ENCODE assay signal across 8 mouse cellular contexts in genomic region chr10:128731002-128731433, GRCm38 (mm10). TPM values are rescaled to one million over a fixed set of nuclear protein-coding genes. Genes with fewer than 3 reads are reported as not detected.
DNase-seq lines count a peak whose midpoint lies in the region; ATAC-seq and TF ChIP-seq lines count a peak whose summit lies in the region.

No protein-coding gene starts in this region.

- peak; percentile 61 for TF ChIP-seq RAD21 in MEL (IDR thresholded peaks at IDR 0.05; ENCODE audit: low read depth, low read length)

- no peak overlapping the region for H3K27ac ChIP-seq in MEL (ENCODE audit: control insufficient read depth, low read depth, low read length)
- no peak overlapping the region for H3K27ac ChIP-seq in forebrain, embryonic 14.5 days (ENCODE audit: low read depth, low read length)
- no peak overlapping the region for H3K27ac ChIP-seq in lung, postnatal 0 days (ENCODE audit: low read length)

- 17% methylated on average over 10 of the region's 10 CpGs for WGBS in forebrain, embryonic 14.5 days
- 17% methylated on average over 10 of the region's 10 CpGs for WGBS in lung, postnatal 0 days

- H3K4me3 ChIP-seq in MEL (ENCODE audit: control insufficient read depth in 1 of 2, insufficient read depth in 1 of 2, low read depth in 2 of 2, low read length in 2 of 2) = no peak overlapping the region; a peak in 1 of 4 replicates
- no peak overlapping the region for H3K4me3 ChIP-seq in forebrain, embryonic 14.5 days (ENCODE audit: low read depth, low read length)
- no peak overlapping the region for H3K4me3 ChIP-seq in lung, postnatal 0 days (ENCODE audit: low read depth, low read length)

- H3K4me2 ChIP-seq in forebrain, embryonic 14.5 days (ENCODE audit: low read length) = no peak overlapping the region
- H3K4me2 ChIP-seq in lung, postnatal 0 days (replicated peaks; ENCODE audit: low read depth, low read length) = no peak overlapping the region

- H3K79me2 ChIP-seq in MEL (ENCODE audit: control insufficient read depth, insufficient read depth, low read length, poor library complexity) = no peaks in the 10 kb centered on the region

- no peaks in the 10 kb centered on the region for H3K9me3 ChIP-seq in MEL (replicated peaks; ENCODE audit: insufficient read depth, low read length)
- H3K9me3 ChIP-seq in forebrain, embryonic 14.5 days (replicated peaks; ENCODE audit: control insufficient read depth, low read length) = no peaks in the 10 kb centered on the region
- H3K9me3 ChIP-seq in lung, postnatal 0 days (ENCODE audit: low read length) = no peaks in the 10 kb centered on the region

- H3K9ac ChIP-seq in MEL (ENCODE audit: control insufficient read depth, low read depth, low read length, poor library complexity, severe bottlenecking) = no peak overlapping the region
- no peak overlapping the region for H3K9ac ChIP-seq in forebrain, embryonic 14.5 days (ENCODE audit: low read length)
- H3K9ac ChIP-seq in lung, postnatal 0 days (replicated peaks; ENCODE audit: low read depth) = no peak overlapping the region

- H3K36me3 ChIP-seq in MEL (ENCODE audit: control insufficient read depth in 1 of 2, insufficient read depth in 2 of 2, low read length in 2 of 2) = peaks cover 0 to 2% of the 10 kb centered on the region in 2 experiments; a peak in 1 of 4 replicates
- no peaks in the 10 kb centered on the region for H3K36me3 ChIP-seq in forebrain, embryonic 14.5 days (ENCODE audit: control insufficient read depth, insufficient read depth, low read length)
- 0 out of 2 replicates have a peak, but pooled peaks cover 10% of the 10 kb centered on the region for H3K36me3 ChIP-seq in lung, postnatal 0 days (ENCODE audit: insufficient read depth, low read length)

- no peaks in the 10 kb centered on the region; a peak in 1 of 4 replicates for H3K4me1 ChIP-seq in MEL (ENCODE audit: control insufficient read depth in 1 of 2, insufficient read depth in 2 of 2, low read length in 2 of 2)
- no peaks in the 10 kb centered on the region for H3K4me1 ChIP-seq in forebrain, embryonic 14.5 days (ENCODE audit: control insufficient read depth, insufficient read depth, low read length)
- no peaks in the 10 kb centered on the region for H3K4me1 ChIP-seq in lung, postnatal 0 days (ENCODE audit: insufficient read depth, low read depth, low read length)

- TF ChIP-seq CTCF in MEL (IDR thresholded peaks at IDR 0.05 in 2 of 3, conservative IDR thresholded peaks at IDR 0.05 in 1 of 3; ENCODE audit: control insufficient read depth in 1 of 3, insufficient read depth in 1 of 3, low read depth in 2 of 3, low read length in 3 of 3, poor library complexity in 1 of 3, severe bottlenecking in 1 of 3) = peak; percentile 73 to 89 (median 81)
- peak; percentile 87 for TF ChIP-seq CTCF in lung, postnatal 0 days (IDR thresholded peaks at IDR 0.05)

- TF ChIP-seq POLR2A in MEL (IDR thresholded peaks at IDR 0.05; ENCODE audit: control insufficient read depth in 1 of 2, insufficient read depth in 1 of 2, low read depth in 1 of 2, low read length in 2 of 2, poor library complexity in 1 of 2) = no peak

- intact Hi-C loops in heart, postnatal 10 days (cut with DNase I) = loop anchor here (2.0 to 10.0 kb wide), 2 partner anchors 164 to 244 kb away; no protein-coding TSS in a partner anchor

- peak; percentile 74 for DNase-seq in MEL (ENCODE audit: low read depth, low spot score)
- peak; percentile 75 to 76 for DNase-seq in cerebellum, adult 18-20 months
- peak; percentile 78 for DNase-seq in forebrain, embryonic 14.5 days (ENCODE audit: low spot score)
- DNase-seq in heart, postnatal 10 days = peak; percentile 75 to 89
- DNase-seq in kidney, postnatal 4 days = peak; percentile 91 to 92
- peak; percentile 79 for DNase-seq in lung, postnatal 0 days (ENCODE audit: low spot score)
- peak; percentile 55 for DNase-seq in ovary, postnatal 10 days (ENCODE audit: low spot score)
- DNase-seq in thymus, postnatal 14 days = peak; percentile 78

- peak; percentile 67 for ATAC-seq in forebrain, embryonic 14.5 days
- peak; percentile 75 for ATAC-seq in lung, postnatal 0 days

- no peak for TF ChIP-seq EP300 in MEL (IDR thresholded peaks at IDR 0.05; ENCODE audit: low read depth in 1 of 2, low read length in 2 of 2)
- TF ChIP-seq EP300 in lung, postnatal 0 days (IDR thresholded peaks at IDR 0.05) = no peak

- no peaks in the 10 kb centered on the region for H3K27me3 ChIP-seq in MEL (ENCODE audit: control insufficient read depth in 1 of 2, insufficient read depth in 2 of 2, low read length in 2 of 2)
- no peaks in the 10 kb centered on the region for H3K27me3 ChIP-seq in forebrain, embryonic 14.5 days (replicated peaks; ENCODE audit: control insufficient read depth, insufficient read depth, low read length)
- H3K27me3 ChIP-seq in lung, postnatal 0 days (replicated peaks; ENCODE audit: insufficient read depth, low read length) = no peaks in the 10 kb centered on the region

TF ChIP-seq in MEL, 35 proteins besides CTCF, POLR2A, EP300 and RAD21:
- TF ChIP-seq ZKSCAN1 (IDR thresholded peaks at IDR 0.05; ENCODE audit: low read depth, low read length) (no peak), NELFE (IDR thresholded peaks at IDR 0.05; ENCODE audit: low read depth, low read length) (no peak), ZNF384 (IDR thresholded peaks at IDR 0.05; ENCODE audit: low read depth, low read length) (peak; percentile 88), TBP (IDR thresholded peaks at IDR 0.05; ENCODE audit: low read depth, low read length) (no peak), MXI1 (IDR thresholded peaks at IDR 0.05; ENCODE audit: low read depth, low read length) (no peak), ZMIZ1 (IDR thresholded peaks at IDR 0.05; ENCODE audit: low read depth, low read length) (no peak), ZC3H11A (IDR thresholded peaks at IDR 0.05; ENCODE audit: low read depth, low read length) (peak; percentile 57), MAZ (IDR thresholded peaks at IDR 0.05; ENCODE audit: low read depth, low read length) (no peak), SMC3 (IDR thresholded peaks at IDR 0.05; ENCODE audit: low read depth, low read length) (peak; percentile 82)

RNA-seq across cellular contexts. Expression of gene Dgka, which starts 13.6 kb away (rescaled TPM):
- total RNA-seq in MEL (2012; rRNA removed) = 0.69 and 1.0 TPM in 2 replicates
- polyA plus RNA-seq in MEL (2012; ENCODE audit: insufficient read depth in 1 of 2, insufficient read length in 2 of 2, low read depth in 1 of 2, low replicate concordance in 2 of 2, missing spikeins in 1 of 2) = 1 to 10 TPM in 1 of 2 experiments, not detected in 1; 3.5 TPM
- polyA plus RNA-seq in forebrain, embryonic 14.5 days (2014; fragmentation: Nextera tagmentation; extraction: Ambion mirVana) = 3.8 and 4.5 TPM in 2 replicates
- total RNA-seq in heart, postnatal 10 days (2021) = 10 to 100 TPM; 10.3 to 11.9 TPM
- polyA plus RNA-seq in lung, postnatal 0 days (2015; fragmentation: Nextera tagmentation; extraction: Ambion mirVana) = 16.8 and 17.9 TPM in 2 replicates

RNA-seq across cellular contexts. Expression of gene Pym1, which starts 16.7 kb away (rescaled TPM):
- 64.2 and 77.4 TPM in 2 replicates for total RNA-seq in MEL (2012; rRNA removed)
- 100 to 1,000 TPM in 1 of 2 experiments, not detected in 1; 107 TPM for polyA plus RNA-seq in MEL (2012; ENCODE audit: insufficient read depth in 1 of 2, insufficient read length in 2 of 2, low read depth in 1 of 2, low replicate concordance in 2 of 2, missing spikeins in 1 of 2)
- polyA plus RNA-seq in forebrain, embryonic 14.5 days (2014; fragmentation: Nextera tagmentation; extraction: Ambion mirVana) = 48.4 and 55.4 TPM in 2 replicates
- total RNA-seq in heart, postnatal 10 days (2021) = 10 to 100 TPM; 14.5 to 18.4 TPM
- 23.4 and 24.9 TPM in 2 replicates for polyA plus RNA-seq in lung, postnatal 0 days (2015; fragmentation: Nextera tagmentation; extraction: Ambion mirVana)

RNA-seq across cellular contexts. Expression of gene Cdk2, which starts 26.2 kb away (rescaled TPM):
- 34.2 and 40.5 TPM in 2 replicates for total RNA-seq in MEL (2012; rRNA removed)
- 10 to 100 TPM in 1 of 2 experiments, not detected in 1; 72.4 TPM for polyA plus RNA-seq in MEL (2012; ENCODE audit: insufficient read depth in 1 of 2, insufficient read length in 2 of 2, low read depth in 1 of 2, low replicate concordance in 2 of 2, missing spikeins in 1 of 2)
- polyA plus RNA-seq in forebrain, embryonic 14.5 days (2014; fragmentation: Nextera tagmentation; extraction: Ambion mirVana) = 41.0 and 43.8 TPM in 2 replicates
- 10 to 100 TPM; 30.6 to 36.4 TPM for total RNA-seq in heart, postnatal 10 days (2021)
- 33.9 and 34.7 TPM in 2 replicates for polyA plus RNA-seq in lung, postnatal 0 days (2015; fragmentation: Nextera tagmentation; extraction: Ambion mirVana)

RNA-seq across cellular contexts. Expression of gene Pmel, which starts 27.0 kb away (rescaled TPM):
- 0.13 and 0.15 TPM in 2 replicates for total RNA-seq in MEL (2012; rRNA removed)
- under 1 TPM in 1 of 2 experiments, not detected in 1; 0.45 TPM for polyA plus RNA-seq in MEL (2012; ENCODE audit: insufficient read depth in 1 of 2, insufficient read length in 2 of 2, low read depth in 1 of 2, low replicate concordance in 2 of 2, missing spikeins in 1 of 2)
- 0.27 and 0.83 TPM in 2 replicates for polyA plus RNA-seq in forebrain, embryonic 14.5 days (2014; fragmentation: Nextera tagmentation; extraction: Ambion mirVana)
- total RNA-seq in heart, postnatal 10 days (2021) = 1 to 10 TPM; 2.1 to 2.2 TPM
- polyA plus RNA-seq in lung, postnatal 0 days (2015; fragmentation: Nextera tagmentation; extraction: Ambion mirVana) = 1.0 and 1.4 TPM in 2 replicates

RNA-seq across cellular contexts. Expression of gene Rab5b, which starts 35.0 kb away (rescaled TPM):
- total RNA-seq in MEL (2012; rRNA removed) = 16.2 and 18.7 TPM in 2 replicates
- 10 to 100 TPM; 23.3 to 45.7 TPM for polyA plus RNA-seq in MEL (2012; ENCODE audit: insufficient read depth in 1 of 2, insufficient read length in 2 of 2, low read depth in 1 of 2, low replicate concordance in 2 of 2, missing spikeins in 1 of 2)
- polyA plus RNA-seq in forebrain, embryonic 14.5 days (2014; fragmentation: Nextera tagmentation; extraction: Ambion mirVana) = 89.4 and 98.8 TPM in 2 replicates
- total RNA-seq in heart, postnatal 10 days (2021) = 10 to 100 TPM; 74.3 to 78.1 TPM
- 69.1 and 71.8 TPM in 2 replicates for polyA plus RNA-seq in lung, postnatal 0 days (2015; fragmentation: Nextera tagmentation; extraction: Ambion mirVana)
